Mouse (Mus musculus) kidney, adult 2 months (tissue): ENCODE results near the gene Scarb2. TPM values are rescaled to one million over a fixed set of nuclear protein-coding genes. Genes with fewer than 3 reads are reported as not detected.
A peak's percentile ranks its signal among the peaks of the same experiment; 100 is the strongest.

ENCODE experiments used
- DNase-seq: peaks from one replicate; pipeline ENCODE4 v3.0.0; 2021
- H3K27ac ChIP-seq: fragments of 200-500 bp; 2 replicates; pipeline ENCODE4 v1.5.1; 2012; ENCODE audit warnings: low read depth, low read length, control low read depth, inconsistent platforms; ENCODE audit not compliant: insufficient read depth
- H3K27me3 ChIP-seq: fragments of 200-500 bp; replicated peaks from 2 replicates; pipeline ENCODE4 v1.6.1; 2012; ENCODE audit warnings: mild to moderate bottlenecking, moderate library complexity, low read length, inconsistent platforms; ENCODE audit not compliant: control insufficient read depth, insufficient read depth
- H3K36me3 ChIP-seq: fragments of 200-500 bp; 2 replicates; pipeline ENCODE4 v1.6.1; 2012; ENCODE audit warnings: mild to moderate bottlenecking, moderate library complexity, low read length, inconsistent platforms; ENCODE audit not compliant: control insufficient read depth, insufficient read depth
- H3K4me1 ChIP-seq: fragments of 200-500 bp; 2 replicates; pipeline ENCODE4 v1.6.1; 2011; ENCODE audit warnings: low read length; ENCODE audit not compliant: control insufficient read depth, insufficient read depth
- H3K4me3 ChIP-seq: fragments of 200-500 bp; 2 replicates; pipeline ENCODE4 v1.5.1; 2011; ENCODE audit warnings: mild to moderate bottlenecking, low read depth, low read length, control low read depth; ENCODE audit not compliant: insufficient read depth
- CTCF ChIP-seq: fragments of 200-500 bp; conservative IDR thresholded peaks from 2 replicates; pipeline ENCODE4 v1.5.1; 2011; ENCODE audit warnings: low read depth, mild to moderate bottlenecking, control low read depth, low read length, moderate library complexity, mixed read lengths; ENCODE audit not compliant: insufficient read depth, insufficient read length
- POLR2A ChIP-seq: fragments of 200-500 bp; IDR thresholded peaks from one replicate; pipeline ENCODE4 v1.6.1; 2011; ENCODE audit warnings: low read depth, low read length, control low read depth
- WGBS: fragments of 180-500 bp; shearing (Covaris S2); methylation state at CpG from one replicate; pipeline ENCODE4 v1.1.7; 2018; 5-methylcytosine and 5-hydroxymethylcytosine counted together
- polyA plus RNA-seq: library from polyadenylated mRNA; depleted of rRNA; stranded (reverse); fragments of >200 nt; gene quantifications from 2 replicates; pipeline ENCODE4 v1.2.3, GENCODE M21; 2012

Gene Scarb2
- polyA plus RNA-seq, 1 experiment = 19.9 TPM

DNA sequence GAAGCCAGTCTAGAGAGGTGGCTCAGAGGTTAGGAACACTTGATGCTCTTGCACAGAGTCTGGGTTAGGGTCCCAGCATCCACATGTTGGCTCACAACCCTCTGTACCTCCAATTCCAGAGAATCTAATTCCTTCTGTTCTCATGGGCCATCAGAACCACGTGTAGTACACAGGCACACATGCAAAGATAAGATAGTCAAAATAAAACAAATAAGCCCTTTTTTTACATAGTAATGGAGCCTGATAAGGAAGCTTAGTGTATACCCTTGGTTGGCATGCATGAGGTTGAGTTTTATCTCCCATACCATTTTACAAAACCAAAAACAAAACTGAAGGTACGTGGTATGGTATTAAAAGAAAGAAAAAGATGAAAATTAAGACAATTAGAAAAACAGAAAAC is 49.2 kb downstream of the Scarb2 start:
- TF ChIP-seq POLR2A (no peak), CTCF (no peak)
- Histone ChIP-seq H3K27me3 (no peaks in the 10 kb centered on the region), H3K27ac (no peak overlapping the region), H3K4me3 (no peak overlapping the region), H3K36me3 (no peaks in the 10 kb centered on the region), H3K4me1 (no peaks in the 10 kb centered on the region)
- 83% methylated on average over 2 of the region's 2 CpGs for WGBS
- DNase-seq = no peak

DNA sequence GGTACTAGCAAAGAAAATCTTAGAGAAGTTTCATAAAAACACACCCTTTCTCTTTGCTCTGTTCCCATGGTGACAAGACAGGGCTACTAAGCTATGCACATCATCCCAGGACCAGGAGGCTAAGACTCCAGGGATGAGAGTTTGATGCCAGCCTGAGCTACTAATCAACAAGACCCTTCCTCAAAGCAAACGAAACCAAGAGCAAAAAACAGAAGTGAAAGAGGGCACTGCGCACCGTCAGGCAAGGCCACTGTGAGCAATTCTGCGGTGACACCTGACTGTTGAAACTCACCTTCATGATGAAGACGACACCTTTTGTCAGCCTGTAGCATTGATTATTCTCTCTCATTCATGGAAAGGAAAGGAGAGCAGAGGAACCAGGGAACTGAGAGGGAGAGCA is 53.8 kb downstream of the Scarb2 start:
- WGBS = 96% methylated on average over 5 of the region's 5 CpGs
- Histone ChIP-seq H3K36me3 (no peaks in the 10 kb centered on the region; the same call in 1 of the 2 replicates), H3K27ac (no peak overlapping the region), H3K4me1 (no peaks in the 10 kb centered on the region), H3K27me3 (no peaks in the 10 kb centered on the region), H3K4me3 (no peak overlapping the region)
- DNase-seq = no peak
- TF ChIP-seq POLR2A (no peak), CTCF (no peak)

DNA sequence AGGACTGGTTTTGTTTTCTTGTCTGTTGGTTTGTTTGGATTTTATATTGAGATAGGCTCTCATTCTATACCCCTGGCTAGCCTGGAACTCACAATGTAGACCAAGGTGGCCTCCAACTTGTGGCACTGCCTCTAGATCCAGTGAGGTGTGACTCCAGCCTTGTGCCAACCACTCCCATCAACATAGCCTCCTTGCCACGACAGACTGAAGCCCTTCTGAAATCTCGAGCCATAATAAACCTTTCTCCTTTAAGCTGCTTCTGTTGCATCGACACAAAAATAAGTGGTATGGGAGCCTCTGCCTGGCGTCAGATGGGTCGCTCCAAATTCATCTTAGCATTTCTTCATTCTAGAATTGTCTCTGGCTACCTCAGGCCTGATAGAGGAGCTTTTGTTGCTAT is 59.9 kb downstream of the Scarb2 start:
- Histone ChIP-seq H3K4me3 (no peak overlapping the region), H3K27me3 (no peaks in the 10 kb centered on the region), H3K27ac (no peak overlapping the region), H3K36me3 (peaks cover 2% of the 10 kb centered on the region; the same call in 1 of the 2 replicates), H3K4me1 (no peaks in the 10 kb centered on the region)
- TF ChIP-seq CTCF (no peak), POLR2A (no peak)
- no peak for DNase-seq
- WGBS = 95% methylated on average over 5 of the region's 5 CpGs

DNA sequence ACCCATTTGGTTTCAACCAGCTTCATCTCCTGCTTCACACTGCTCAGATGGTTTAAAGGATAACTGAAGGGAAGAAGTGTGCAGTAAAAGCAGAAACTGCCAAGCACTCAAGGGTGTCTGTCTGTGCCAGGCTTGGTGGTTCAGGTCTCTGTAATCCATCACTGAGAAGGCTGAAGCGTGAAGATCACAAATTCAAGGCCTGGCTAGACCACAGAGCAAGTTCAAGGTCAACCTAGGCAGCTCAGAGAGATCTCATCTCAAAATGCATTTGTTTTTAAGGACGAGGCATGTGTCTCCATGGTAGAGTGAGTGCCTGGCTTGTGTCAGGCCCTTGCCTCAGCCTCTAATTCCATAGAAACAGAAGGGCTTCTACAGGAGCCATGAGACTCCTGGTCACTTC is 61.6 kb downstream of the Scarb2 start:
- peak; percentile 23 for DNase-seq
- Histone ChIP-seq H3K27me3 (no peaks in the 10 kb centered on the region), H3K36me3 (peaks cover 2% of the 10 kb centered on the region; the same call in 1 of the 2 replicates), H3K4me1 (no peaks in the 10 kb centered on the region), H3K27ac (no peak overlapping the region), H3K4me3 (no peak overlapping the region)
- WGBS = 63% methylated on average over 2 of the region's 2 CpGs
- TF ChIP-seq CTCF (no peak), POLR2A (no peak)

DNA sequence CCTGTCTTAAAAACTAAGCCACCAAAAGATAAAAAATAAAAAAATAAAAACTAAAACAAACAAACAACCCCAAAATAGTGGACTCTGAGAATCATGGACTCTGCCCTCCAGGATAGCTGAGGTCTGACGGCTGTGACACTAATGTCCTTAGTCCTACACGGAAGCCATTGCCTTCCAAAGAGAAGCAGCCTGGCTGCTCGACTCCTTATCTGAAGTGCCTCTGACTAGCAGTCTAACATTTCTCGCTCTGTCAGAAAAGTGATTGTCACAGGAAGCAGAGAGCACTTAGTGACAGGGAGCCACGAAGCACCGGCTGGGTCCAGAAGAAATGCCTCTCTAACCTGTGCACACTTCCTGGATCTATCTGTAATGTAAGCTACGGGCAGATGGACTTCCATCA is 63.7 kb downstream of the Scarb2 start:
- Histone ChIP-seq H3K4me1 (no peaks in the 10 kb centered on the region), H3K4me3 (no peak overlapping the region), H3K27me3 (no peaks in the 10 kb centered on the region), H3K36me3 (peaks cover 2% of the 10 kb centered on the region; the same call in 1 of the 2 replicates), H3K27ac (no peak overlapping the region)
- DNase-seq = peak; percentile 10
- no peak for TF ChIP-seq POLR2A
- TF ChIP-seq CTCF = no peak
- 76% methylated on average over 7 of the region's 7 CpGs for WGBS

DNA sequence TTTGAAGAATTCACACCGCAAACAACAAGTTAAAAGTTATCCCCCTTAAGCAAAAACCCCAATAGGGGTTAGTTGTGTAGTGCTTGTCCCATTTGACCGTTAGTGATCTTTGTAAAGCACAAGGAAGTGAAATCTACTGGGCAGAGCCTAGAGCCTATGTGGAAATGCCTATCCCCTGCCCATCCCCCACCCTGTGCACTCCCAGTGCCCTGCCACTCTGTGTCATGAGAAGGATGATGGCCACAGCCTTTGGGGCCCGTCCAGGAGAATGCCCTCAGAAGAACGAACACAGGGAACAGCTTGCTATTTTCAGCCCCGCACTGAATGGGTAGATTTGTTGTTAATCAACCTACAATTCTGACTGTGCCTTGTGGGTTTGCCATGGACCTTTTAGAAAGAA is 65.1 kb downstream of the Scarb2 start:
- Histone ChIP-seq H3K4me1 (no peaks in the 10 kb centered on the region), H3K27ac (no peak overlapping the region), H3K36me3 (no peaks in the 10 kb centered on the region), H3K4me3 (no peak overlapping the region), H3K27me3 (no peaks in the 10 kb centered on the region)
- no peak for TF ChIP-seq POLR2A
- no peak for TF ChIP-seq CTCF
- peak; percentile 5 for DNase-seq
- WGBS = 61% methylated on average over 5 of the region's 5 CpGs

DNA sequence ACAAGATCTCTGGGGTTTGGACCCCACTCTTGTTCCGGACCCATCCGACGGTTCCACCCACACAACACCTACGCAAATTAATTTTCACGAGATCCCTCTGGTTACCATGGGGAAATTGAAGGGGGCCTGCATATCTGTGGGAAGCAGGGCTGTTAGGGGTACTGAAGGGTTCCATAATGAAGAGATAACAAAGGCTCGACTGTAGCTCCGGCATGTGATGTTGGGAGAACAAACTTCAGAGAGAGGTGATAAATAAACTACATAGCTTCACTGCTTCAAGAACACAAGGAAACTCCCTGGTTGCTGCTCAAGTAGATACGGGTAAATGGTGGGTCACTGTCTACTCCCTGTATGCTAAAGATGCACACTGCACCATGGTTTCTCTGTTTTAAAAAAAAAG is 68.1 kb downstream of the Scarb2 start:
- Histone ChIP-seq H3K4me1 (0 out of 2 replicates have a peak, but pooled peaks cover 2% of the 10 kb centered on the region), H3K27ac (no peak overlapping the region), H3K27me3 (no peaks in the 10 kb centered on the region), H3K36me3 (no peaks in the 10 kb centered on the region), H3K4me3 (no peak overlapping the region)
- 87% methylated on average over 8 of the region's 8 CpGs for WGBS
- DNase-seq = no peak
- no peak for TF ChIP-seq POLR2A
- no peak for TF ChIP-seq CTCF

DNA sequence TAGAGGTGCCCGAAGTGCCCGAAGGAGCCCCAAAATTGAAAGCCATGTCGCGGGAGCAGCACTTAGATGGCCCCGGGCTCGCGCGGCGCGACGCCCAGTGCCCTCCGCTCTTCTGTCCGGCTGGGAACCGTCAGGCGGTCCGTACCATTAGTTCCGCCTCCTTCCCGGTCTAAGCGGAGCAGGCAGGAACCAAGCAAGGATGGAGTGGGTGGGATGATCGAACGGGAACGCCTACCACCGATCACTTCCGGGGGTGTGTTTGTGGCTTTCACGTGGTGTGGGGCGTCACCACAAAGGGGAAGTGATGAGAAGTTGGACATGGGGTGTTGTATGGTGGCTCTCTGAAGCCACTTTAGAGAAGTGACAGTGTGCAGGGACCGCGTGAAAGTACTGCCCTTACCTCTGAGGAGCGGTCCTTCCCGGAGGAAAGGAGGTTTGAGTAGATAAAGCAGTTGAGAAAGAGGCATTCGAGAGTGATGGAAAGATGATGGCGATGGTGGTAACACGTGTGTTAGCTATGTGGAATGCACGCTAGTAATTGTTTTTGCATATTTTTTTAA is 71.5 kb downstream of the Scarb2 start, which contains the start of gene Nup54:
Nup54 (minus strand) TSS at position 195 of the 560 bp plus-strand sequence.
- no peaks in the 10 kb centered on the region for H3K27me3 ChIP-seq
- no peaks in the 10 kb centered on the region for H3K36me3 ChIP-seq
- WGBS = under 1% methylated on average over 34 of the region's 34 CpGs
- no peak within 1 kb of the TSS for H3K27ac ChIP-seq
- peaks cover 4% of the 10 kb centered on the region; the same call in 1 of the 2 replicates for H3K4me1 ChIP-seq
- peak within 1 kb of the TSS; percentile 60 for H3K4me3 ChIP-seq
- 0 out of 2 replicates have a peak, but pooled peaks have one; percentile 2 for TF ChIP-seq CTCF
- TF ChIP-seq POLR2A = peak; percentile 40
- peak; percentile 98 for DNase-seq
